Mouse (Mus musculus) midbrain, postnatal 0 days (tissue): ENCODE data around the gene Ghdc. TPM values are rescaled to one million over a fixed set of nuclear protein-coding genes. Genes with fewer than 3 reads are reported as not detected.

Source experiments
- ATAC-seq: fragments of 200-750 bp; cut with Nextera tagmentation; 2 replicates; pipeline ENCODE4 v1.8.0; 2017; ENCODE audit warnings: moderate number of reproducible peaks, mild to moderate bottlenecking, moderate TSS enrichment, moderate library complexity; ENCODE audit not compliant: low FRiP score
- DNase-seq: peaks from one replicate; pipeline ENCODE4 v3.0.0-alpha.2; 2015; ENCODE audit warnings: low spot score
- H3K27ac ChIP-seq: fragments of 300-500 bp; sonication (generic); 2 replicates; pipeline ENCODE4 v1.5.1; 2014; ENCODE audit warnings: low read depth, mild to moderate bottlenecking, low read length, mixed read lengths
- H3K27me3 ChIP-seq: fragments of 300-500 bp; sonication (generic); 2 replicates; pipeline ENCODE4 v1.6.1; 2014; ENCODE audit warnings: low read length, control low read depth, mixed read lengths; ENCODE audit not compliant: insufficient read depth
- H3K36me3 ChIP-seq: fragments of 300-500 bp; sonication (generic); 2 replicates; pipeline ENCODE4 v1.6.1; 2014; ENCODE audit warnings: low read length, control low read depth, mixed read lengths; ENCODE audit not compliant: insufficient read depth
- H3K4me1 ChIP-seq: fragments of 300-500 bp; sonication (generic); 2 replicates; pipeline ENCODE4 v1.6.1; 2014; ENCODE audit warnings: mild to moderate bottlenecking, control low read depth, antibody characterized with exemption, low read length, mixed read lengths; ENCODE audit not compliant: insufficient read depth
- H3K4me2 ChIP-seq: fragments of 300-500 bp; sonication (generic); 2 replicates; pipeline ENCODE4 v1.6.1; 2014; ENCODE audit warnings: low read depth, mild to moderate bottlenecking, low read length, mixed read lengths; ENCODE audit not compliant: poor library complexity, severe bottlenecking
- H3K4me3 ChIP-seq: fragments of 300-500 bp; sonication (generic); 2 replicates; pipeline ENCODE4 v1.5.1; 2014; ENCODE audit warnings: low read depth, mild to moderate bottlenecking, low read length, moderate library complexity
- H3K9ac ChIP-seq: fragments of 300-500 bp; sonication (generic); replicated peaks from 2 replicates; pipeline ENCODE4 v1.6.1; 2014; ENCODE audit warnings: mild to moderate bottlenecking, low read length, moderate library complexity, mixed read lengths; ENCODE audit not compliant: poor library complexity, severe bottlenecking
- H3K9me3 ChIP-seq: fragments of 300-500 bp; sonication (generic); 2 replicates; pipeline ENCODE4 v1.6.1; 2016; ENCODE audit warnings: low read length, control low read depth
- CTCF ChIP-seq: IDR thresholded peaks from 2 replicates; pipeline ENCODE4 v1.5.1; 2016; ENCODE audit warnings: antibody characterized with exemption, mild to moderate bottlenecking
- WGBS: fragments of 180-500 bp; shearing (Covaris S2); extraction: QIAGEN DNeasy Blood & Tissue Kit; methylation state at CpG from one replicate; pipeline ENCODE4 v1.1.7; 2014; 5-methylcytosine and 5-hydroxymethylcytosine counted together
- polyA plus RNA-seq: library from polyadenylated mRNA; unstranded; fragments of >200 nt; fragmentation: Nextera tagmentation; extraction: Ambion mirVana; gene quantifications from 2 replicates; pipeline ENCODE4 v1.2.1, GENCODE M21; 2015
- total RNA-seq: library from RNA; depleted of rRNA; stranded (reverse); fragments of >200 nt; gene quantifications from 2 replicates; pipeline ENCODE4 v1.2.3, GENCODE M21; 2014

The Ghdc gene
- total and polyA plus RNA-seq, 2 experiments from 2014 or later: 6.7 to 14.1 TPM

DNA sequence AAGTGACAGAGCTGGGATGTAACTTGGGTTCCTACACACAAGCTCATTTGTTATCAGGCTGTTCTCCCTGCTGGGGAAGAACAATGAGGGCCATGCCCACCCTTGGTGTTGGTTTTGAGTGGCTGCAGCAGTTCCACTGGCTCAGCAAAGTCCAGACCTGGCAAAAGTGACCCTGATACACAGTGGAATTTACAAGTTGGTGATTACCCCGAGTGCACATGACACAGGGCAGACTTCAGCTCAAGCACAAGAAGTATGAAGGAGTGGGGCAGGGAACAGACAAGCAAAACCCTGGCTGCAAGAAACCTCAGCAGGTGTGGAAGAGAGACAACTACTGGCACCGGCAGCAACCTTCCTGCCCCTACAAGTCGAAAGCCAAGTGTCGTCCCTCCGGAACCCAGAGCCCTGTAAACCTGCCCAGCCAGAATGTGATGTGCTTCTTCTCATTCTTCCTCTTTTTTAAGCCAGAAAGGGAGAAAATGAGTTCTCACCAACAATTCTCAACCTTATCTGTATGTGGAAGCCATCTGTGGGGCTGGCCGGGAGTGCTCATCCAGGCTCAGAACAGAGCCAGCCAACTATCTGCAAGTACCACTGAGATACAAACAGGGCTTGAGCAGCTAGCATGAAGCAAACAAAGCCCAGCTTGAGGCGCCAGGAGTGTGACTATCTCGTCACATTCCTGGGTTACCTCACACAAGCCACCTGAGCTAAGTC lies 48.8 kb downstream of the Ghdc start:
- Histone ChIP-seq H3K27me3 (no peaks in the 10 kb centered on the region), H3K36me3 (peaks cover 20% of the 10 kb centered on the region), H3K9me3 (no peaks in the 10 kb centered on the region), H3K9ac (no peak overlapping the region), H3K4me2 (no peak overlapping the region), H3K27ac (peak overlapping the region; percentile 59), H3K4me3 (no peak overlapping the region), H3K4me1 (no peaks in the 10 kb centered on the region)
- no peak for TF ChIP-seq CTCF
- ATAC-seq: no peak
- 67% methylated on average over 8 of the region's 8 CpGs for WGBS
- no peak for DNase-seq

DNA sequence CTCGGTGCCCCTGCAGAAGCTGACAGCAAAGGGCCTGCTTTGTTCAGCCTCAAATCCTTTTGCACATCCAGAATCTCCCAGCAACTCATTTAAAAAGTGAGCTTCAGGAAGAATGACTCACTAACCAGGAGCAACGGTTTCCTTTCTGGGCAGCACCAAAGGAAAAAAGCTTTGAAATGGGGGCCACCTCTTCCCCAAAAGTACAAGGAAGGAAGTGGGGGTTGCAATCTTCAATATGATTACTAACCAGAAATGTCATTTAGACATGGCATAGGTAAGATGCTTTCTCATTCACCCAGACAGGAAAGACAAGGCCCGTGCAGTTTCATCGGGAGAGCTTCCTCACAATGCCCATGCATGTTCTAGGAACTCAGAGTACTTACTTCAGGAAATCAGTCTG lies 49.5 kb downstream of the Ghdc start:
- H3K36me3 ChIP-seq: peaks cover 24% of the 10 kb centered on the region
- H3K4me3 ChIP-seq: no peak overlapping the region
- WGBS: 45% methylated on average over 4 of the region's 4 CpGs
- peak overlapping the region; percentile 59; the same call in 1 of the 2 replicates for H3K27ac ChIP-seq
- ATAC-seq: no peak
- H3K4me1 ChIP-seq: no peaks in the 10 kb centered on the region
- TF ChIP-seq CTCF: no peak
- no peak overlapping the region for H3K4me2 ChIP-seq
- H3K27me3 ChIP-seq: no peaks in the 10 kb centered on the region
- no peak for DNase-seq
- no peak overlapping the region for H3K9ac ChIP-seq
- H3K9me3 ChIP-seq: no peaks in the 10 kb centered on the region

DNA sequence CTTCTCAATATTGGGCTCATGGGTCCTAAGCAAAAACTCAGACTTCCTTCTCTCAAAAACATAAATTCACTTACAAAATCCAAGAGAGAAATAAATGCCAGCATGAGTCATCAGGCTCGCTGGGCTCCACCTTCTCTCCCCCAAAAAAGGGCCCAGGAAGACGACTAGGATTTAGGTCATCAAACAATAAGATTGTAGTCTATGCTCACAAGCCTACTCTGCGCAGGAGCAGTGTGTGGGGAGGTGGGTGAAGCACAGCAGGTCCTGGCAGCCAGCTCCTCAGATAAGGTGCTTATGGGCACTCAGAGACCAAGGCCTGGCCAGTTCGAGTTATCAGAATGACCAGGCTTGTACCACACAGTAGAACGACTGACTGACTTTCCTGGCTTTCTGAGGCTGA lies 50.4 kb downstream of the Ghdc start:
- no peak for TF ChIP-seq CTCF
- Histone ChIP-seq H3K9me3 (no peaks in the 10 kb centered on the region), H3K4me1 (no peaks in the 10 kb centered on the region), H3K9ac (no peak overlapping the region), H3K27ac (0 out of 2 replicates have a peak overlapping the region, but pooled peaks have one; percentile 26), H3K4me3 (no peak overlapping the region), H3K27me3 (no peaks in the 10 kb centered on the region), H3K36me3 (peaks cover 29% of the 10 kb centered on the region), H3K4me2 (no peak overlapping the region)
- WGBS: 67% methylated on average over 5 of the region's 5 CpGs
- DNase-seq (no peak), ATAC-seq (no peak)

DNA sequence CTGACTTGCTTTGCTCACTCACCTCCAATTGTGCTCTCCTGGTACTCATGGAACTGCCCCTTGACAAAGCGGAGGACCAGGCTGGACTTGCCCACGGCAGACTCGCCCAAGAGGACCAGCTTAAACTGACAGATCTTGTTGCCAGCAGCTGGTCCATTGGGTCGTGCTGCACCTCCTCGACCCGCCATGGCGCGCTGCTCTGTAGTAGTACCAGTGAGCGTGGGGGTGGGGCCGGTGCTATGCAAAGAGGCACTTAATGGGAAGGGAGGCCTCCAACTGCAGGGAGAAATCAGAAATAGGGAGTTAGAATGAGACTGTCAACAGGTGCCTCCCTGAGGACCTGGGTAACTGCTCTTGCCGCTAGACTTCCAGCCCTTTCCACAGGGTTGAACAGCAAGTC lies 50.9 kb downstream of the Ghdc start:
- H3K4me3 ChIP-seq: no peak overlapping the region
- peaks cover 27% of the 10 kb centered on the region for H3K36me3 ChIP-seq
- no peaks in the 10 kb centered on the region for H3K27me3 ChIP-seq
- no peak for ATAC-seq
- H3K27ac ChIP-seq: no peak overlapping the region
- no peak overlapping the region for H3K9ac ChIP-seq
- TF ChIP-seq CTCF: no peak
- no peak overlapping the region for H3K4me2 ChIP-seq
- WGBS: 87% methylated on average over 11 of the region's 11 CpGs
- no peaks in the 10 kb centered on the region for H3K9me3 ChIP-seq
- no peaks in the 10 kb centered on the region for H3K4me1 ChIP-seq
- DNase-seq: no peak

DNA sequence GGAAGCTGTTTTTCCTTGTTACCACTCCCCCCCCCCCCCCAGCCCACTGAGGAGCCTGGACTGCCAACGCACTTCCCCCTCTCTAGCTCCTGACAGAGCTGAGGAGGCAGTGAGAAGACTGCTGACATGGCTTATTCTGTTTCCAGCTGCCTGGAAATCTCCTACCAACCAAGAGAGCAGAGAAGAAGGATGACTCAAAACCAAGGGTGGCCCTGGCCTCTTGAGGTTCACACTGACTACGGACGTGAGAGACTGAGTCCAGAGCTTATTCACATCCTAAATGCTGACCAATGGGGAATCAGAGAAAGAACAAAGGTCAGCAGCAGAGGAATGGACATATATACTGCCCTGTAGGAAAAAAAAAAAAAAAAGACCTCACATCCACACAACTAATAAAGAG lies 51.4 kb downstream of the Ghdc start:
- H3K4me2 ChIP-seq: no peak overlapping the region
- peaks cover 26% of the 10 kb centered on the region for H3K36me3 ChIP-seq
- no peaks in the 10 kb centered on the region for H3K9me3 ChIP-seq
- no peak overlapping the region for H3K4me3 ChIP-seq
- DNase-seq (no peak), ATAC-seq (no peak)
- WGBS: 77% methylated on average over 3 of the region's 3 CpGs
- no peak for TF ChIP-seq CTCF
- no peaks in the 10 kb centered on the region for H3K4me1 ChIP-seq
- no peaks in the 10 kb centered on the region for H3K27me3 ChIP-seq
- H3K27ac ChIP-seq: no peak overlapping the region
- H3K9ac ChIP-seq: no peak overlapping the region

DNA sequence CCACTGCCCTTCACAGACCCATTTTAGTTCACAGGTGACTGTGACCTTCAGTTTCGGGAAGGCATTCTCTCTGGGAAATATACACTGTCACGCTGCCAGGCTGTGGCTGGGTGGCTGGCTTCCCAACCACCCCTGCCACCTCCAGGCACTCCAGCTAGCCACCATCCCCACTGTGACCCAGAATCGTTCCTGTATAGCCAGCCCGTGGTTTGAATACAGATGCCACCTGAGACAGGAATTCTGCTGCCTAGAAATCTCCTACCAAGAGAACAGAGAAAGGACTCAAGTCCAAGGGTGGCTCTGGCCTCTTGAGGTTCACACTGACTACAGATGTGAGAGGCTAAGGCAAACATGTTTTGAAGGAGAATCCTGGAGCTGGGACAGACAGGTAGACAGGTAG lies 51.9 kb downstream of the Ghdc start:
- H3K36me3 ChIP-seq: peaks cover 26% of the 10 kb centered on the region
- H3K27ac ChIP-seq: no peak overlapping the region
- DNase-seq (no peak), ATAC-seq (no peak)
- 0 out of 2 replicates have a peak, but pooled peaks cover under 1% of the 10 kb centered on the region for H3K4me1 ChIP-seq
- 82% methylated on average over 4 of the region's 4 CpGs for WGBS
- no peak for TF ChIP-seq CTCF
- H3K27me3 ChIP-seq: no peaks in the 10 kb centered on the region
- no peak overlapping the region for H3K4me3 ChIP-seq
- H3K9ac ChIP-seq: no peak overlapping the region
- no peaks in the 10 kb centered on the region for H3K9me3 ChIP-seq
- no peak overlapping the region for H3K4me2 ChIP-seq
